Mouse (Mus musculus) CH12.LX (cell line): ENCODE data around the gene Rex1bd.

Experiments used
- CHD1 ChIP-seq: IDR thresholded peaks from 2 replicates; pipeline ENCODE4 v1.6.1; 2012; ENCODE audit warnings: low read depth, low read length, improper control_type of control experiment, inconsistent platforms
- CTCF ChIP-seq, 2 experiments: IDR thresholded peaks in 1 of 2; conservative IDR thresholded peaks in 1 of 2; 2 replicates each; pipeline ENCODE4 v1.5.1; 2011 to 2012; ENCODE audit warnings: low read depth in 2 of 2, low read length in 2 of 2, improper control_type of control experiment in 1 of 2, inconsistent platforms in 1 of 2, mild to moderate bottlenecking in 1 of 2, moderate library complexity in 1 of 2
- HCFC1 ChIP-seq: IDR thresholded peaks from 2 replicates; pipeline ENCODE4 v1.6.1; 2012; ENCODE audit warnings: low read depth, mild to moderate bottlenecking, inconsistent platforms, low read length, improper control_type of control experiment
- KAT2A ChIP-seq: IDR thresholded peaks from 2 replicates; pipeline ENCODE4 v1.6.1; 2012; ENCODE audit warnings: low read length, improper control_type of control experiment, inconsistent platforms; ENCODE audit not compliant: insufficient replicate concordance
- MAZ ChIP-seq: IDR thresholded peaks from 2 replicates; pipeline ENCODE4 v1.6.1; 2012; ENCODE audit warnings: low read depth, mild to moderate bottlenecking, inconsistent platforms, low read length, improper control_type of control experiment, moderate library complexity
- MEF2A ChIP-seq: IDR thresholded peaks from 2 replicates; pipeline ENCODE4 v1.6.1; 2014; ENCODE audit warnings: low read depth, mild to moderate bottlenecking, inconsistent platforms, low read length, improper control_type of control experiment, borderline replicate concordance
- MYC ChIP-seq: IDR thresholded peaks from 2 replicates; pipeline ENCODE4 v1.6.1; 2011; ENCODE audit warnings: low read depth, mild to moderate bottlenecking, improper control_type of control experiment, low read length
- POLR2A ChIP-seq: IDR thresholded peaks from 2 replicates; pipeline ENCODE4 v1.6.1; 2011; ENCODE audit warnings: low read depth, mild to moderate bottlenecking, improper control_type of control experiment, low read length
- RCOR1 ChIP-seq: conservative IDR thresholded peaks from 2 replicates; pipeline ENCODE4 v1.6.1; 2012; ENCODE audit warnings: low read depth, mild to moderate bottlenecking, inconsistent platforms, low read length, improper control_type of control experiment
- USF1 ChIP-seq: IDR thresholded peaks from 2 replicates; pipeline ENCODE4 v1.6.1; 2014; ENCODE audit warnings: low read depth, mild to moderate bottlenecking, inconsistent platforms, low read length, improper control_type of control experiment
- ZKSCAN1 ChIP-seq: IDR thresholded peaks from 2 replicates; pipeline ENCODE4 v1.6.1; 2012; ENCODE audit warnings: low read depth, inconsistent platforms, low read length, improper control_type of control experiment, borderline replicate concordance
- ZMIZ1 ChIP-seq: IDR thresholded peaks from 2 replicates; pipeline ENCODE4 v1.6.1; 2012; ENCODE audit warnings: low read depth, mild to moderate bottlenecking, inconsistent platforms, low read length, improper control_type of control experiment
- ZNF384 ChIP-seq: IDR thresholded peaks from 2 replicates; pipeline ENCODE4 v1.6.1; 2012; ENCODE audit warnings: low read depth, low read length, improper control_type of control experiment, inconsistent platforms

- no peak for TF ChIP-seq HCFC1
- TF ChIP-seq MAZ, result no peak
- no peak for TF ChIP-seq CTCF (conservative IDR thresholded peaks at IDR 0.05 in 1 of 2, IDR thresholded peaks at IDR 0.05 in 1 of 2; ENCODE audit: low read depth in 2 of 2, low read length in 2 of 2)
- no peak; the same call in none of the 2 replicates for TF ChIP-seq POLR2A
- no peak for TF ChIP-seq KAT2A
- TF ChIP-seq CHD1, result no peak
- no peak for TF ChIP-seq MEF2A
- no peak for TF ChIP-seq ZNF384
- TF ChIP-seq MYC, result no peak
- TF ChIP-seq ZMIZ1, result no peak
- no peak for TF ChIP-seq RCOR1
- no peak for TF ChIP-seq ZKSCAN1
- TF ChIP-seq USF1, result no peak
Measured at GRCm38 (mm10) chr8:70511770-70512169, 5.2 kb upstream of the Rex1bd start.
